ENCODE assay signal across 14 mouse cellular contexts in the genomic region with DNA sequence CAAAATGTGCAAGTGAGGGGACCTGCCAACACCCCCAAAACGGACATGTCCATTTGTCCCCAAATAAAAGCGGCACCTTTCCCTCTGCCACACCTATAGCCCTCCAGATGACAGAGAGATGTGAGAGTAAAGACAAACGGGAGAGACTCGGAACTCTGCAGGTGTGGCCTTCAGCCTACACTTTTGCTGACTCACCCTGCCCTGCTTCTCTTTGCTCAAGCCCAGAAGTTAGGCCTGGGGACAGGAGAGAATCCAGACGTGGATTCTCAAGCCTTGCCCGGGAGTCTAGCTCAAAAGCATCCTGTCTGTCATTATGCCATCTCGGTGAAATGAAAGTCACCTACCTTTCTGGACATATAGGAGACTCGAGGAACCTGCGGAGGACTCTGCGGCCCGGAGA.
"Had no signal": no experiment of that assay in that cellular context is flagged by ENCODE, and none has a peak within 500 bp of the region (broad histone marks: within the 10 kb centered on the region; RNA-seq: fewer than 3 reads in every experiment).

No protein-coding gene starts in this region.

- DNase-seq: kidney, adult 9 months; layer of hippocampus, adult 9-11 months; layer of hippocampus, postnatal 36 days; lung, embryonic 14.5 days; midbrain, embryonic 14.5 days; retina, postnatal 1 day; right cerebral cortex, postnatal 4 days; spleen, adult 18-20 months; thymus, adult 2 months; thymus, postnatal 25 days had no signal

- H3K9me3 ChIP-seq: limb, embryonic 15.5 days; liver, embryonic 12.5 days; neural tube, embryonic 13.5 days had no signal

- H3K9ac ChIP-seq: limb, embryonic 15.5 days; liver, embryonic 12.5 days; lung, embryonic 14.5 days; neural tube, embryonic 13.5 days had no signal

- H3K4me3 ChIP-seq: limb, embryonic 15.5 days; liver, embryonic 12.5 days; neural tube, embryonic 13.5 days had no signal

- H3K4me2 ChIP-seq: limb, embryonic 15.5 days; liver, embryonic 12.5 days; lung, embryonic 14.5 days; neural tube, embryonic 13.5 days had no signal

- H3K36me3 ChIP-seq: limb, embryonic 15.5 days; liver, embryonic 12.5 days; neural tube, embryonic 13.5 days had no signal

- H3K27me3 ChIP-seq: limb, embryonic 15.5 days; neural tube, embryonic 13.5 days had no signal

- H3K4me1 ChIP-seq: liver, embryonic 12.5 days had no signal

- H3K27ac ChIP-seq: kidney, postnatal 0 days; limb, embryonic 15.5 days; liver, embryonic 12.5 days; neural tube, embryonic 13.5 days had no signal

- ATAC-seq: liver, embryonic 12.5 days had no signal
